Mouse (Mus musculus): ENCODE data around the gene Adipor2. TPM values are rescaled to one million over a fixed set of nuclear protein-coding genes. Genes with fewer than 3 reads are reported as not detected.
"Not testable (repeated sequence)": the region's sequence is repeated elsewhere in the genome, so short reads cannot be mapped to it uniquely, and the experiment has no call there.

The Adipor2 gene
- 10 to 100 TPM; 40.5 to 43.1 TPM for total RNA-seq (2021)

GRCm38 (mm10) chr6:119417354-119417753 lies at the start of gene Adipor2:
Gene Adipor2, minus strand, starts transcription at chr6:119417704.
- peak in 1 of 2 experiments; percentile 63 for DNase-seq (ENCODE audit: extremely low spot score in 1 of 2, low spot score in 2 of 2)
- intact Hi-C loops (cut with DNase I), result no loop called here

GRCm38 (mm10) chr6:119466161-119466560 lies 48.7 kb upstream of the Adipor2 start:
- intact Hi-C loops (cut with DNase I), result no loop called here
- no peak for DNase-seq (ENCODE audit: extremely low spot score in 1 of 2, low spot score in 2 of 2)

DNA sequence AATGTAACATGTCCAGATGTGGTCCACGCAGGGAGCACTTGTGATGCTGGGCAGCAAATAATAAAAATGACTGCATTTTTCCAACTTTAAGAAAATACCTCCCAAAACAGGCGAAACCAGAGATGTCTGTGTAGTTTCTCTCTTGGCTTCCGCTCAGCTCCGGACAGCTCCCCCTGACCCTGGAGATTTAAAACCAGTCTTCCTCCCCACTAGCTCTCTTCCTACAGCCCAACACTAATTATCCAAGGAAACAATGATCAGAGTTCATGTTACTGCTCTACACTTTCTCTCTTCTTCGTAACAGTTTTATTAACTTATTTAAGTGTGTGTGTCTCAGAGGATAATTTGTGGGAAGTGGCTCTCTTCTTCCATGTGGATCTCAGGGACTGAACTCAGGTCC lies 42.9 kb upstream of the Adipor2 start:
- intact Hi-C loops (cut with DNase I), result no loop called here
- no peak for DNase-seq (ENCODE audit: extremely low spot score in 1 of 2, low spot score in 2 of 2)

DNA sequence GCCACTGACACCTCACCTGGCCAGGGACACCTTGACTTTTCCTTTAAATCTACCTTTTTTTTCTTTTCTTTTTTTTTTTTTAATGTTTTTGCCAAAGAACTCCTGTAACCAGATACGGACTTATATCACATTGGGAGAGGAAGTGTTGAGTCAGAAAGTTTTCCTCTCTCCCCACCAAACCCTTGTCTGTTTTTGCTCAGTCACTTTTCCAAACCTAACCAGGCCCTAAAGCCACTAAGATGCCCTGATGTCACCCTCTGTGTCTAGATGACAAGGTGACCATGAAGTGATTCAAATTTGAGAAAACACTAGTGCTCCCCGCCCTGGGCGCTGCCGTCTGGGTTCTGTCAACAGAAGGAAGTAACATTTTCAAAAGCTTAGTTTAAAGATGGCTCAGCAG lies 41.5 kb upstream of the Adipor2 start:
- intact Hi-C loops (cut with DNase I), result no loop called here
- peak in 1 of 2 experiments; percentile 12 for DNase-seq (ENCODE audit: extremely low spot score in 1 of 2, low spot score in 2 of 2)

- peak in 1 of 2 experiments; percentile 14 for DNase-seq (ENCODE audit: extremely low spot score in 1 of 2, low spot score in 2 of 2)
- intact Hi-C loops (cut with DNase I), result no loop called here
Measured at GRCm38 (mm10) chr6:119458166-119458565, 40.7 kb upstream of the Adipor2 start.

GRCm38 (mm10) chr6:119451981-119452499 lies 34.5 kb upstream of the Adipor2 start:
- DNase-seq (ENCODE audit: extremely low spot score in 1 of 2, low spot score in 2 of 2), result peak; percentile 77 to 90
- intact Hi-C loops (cut with DNase I), result no loop called here

DNA sequence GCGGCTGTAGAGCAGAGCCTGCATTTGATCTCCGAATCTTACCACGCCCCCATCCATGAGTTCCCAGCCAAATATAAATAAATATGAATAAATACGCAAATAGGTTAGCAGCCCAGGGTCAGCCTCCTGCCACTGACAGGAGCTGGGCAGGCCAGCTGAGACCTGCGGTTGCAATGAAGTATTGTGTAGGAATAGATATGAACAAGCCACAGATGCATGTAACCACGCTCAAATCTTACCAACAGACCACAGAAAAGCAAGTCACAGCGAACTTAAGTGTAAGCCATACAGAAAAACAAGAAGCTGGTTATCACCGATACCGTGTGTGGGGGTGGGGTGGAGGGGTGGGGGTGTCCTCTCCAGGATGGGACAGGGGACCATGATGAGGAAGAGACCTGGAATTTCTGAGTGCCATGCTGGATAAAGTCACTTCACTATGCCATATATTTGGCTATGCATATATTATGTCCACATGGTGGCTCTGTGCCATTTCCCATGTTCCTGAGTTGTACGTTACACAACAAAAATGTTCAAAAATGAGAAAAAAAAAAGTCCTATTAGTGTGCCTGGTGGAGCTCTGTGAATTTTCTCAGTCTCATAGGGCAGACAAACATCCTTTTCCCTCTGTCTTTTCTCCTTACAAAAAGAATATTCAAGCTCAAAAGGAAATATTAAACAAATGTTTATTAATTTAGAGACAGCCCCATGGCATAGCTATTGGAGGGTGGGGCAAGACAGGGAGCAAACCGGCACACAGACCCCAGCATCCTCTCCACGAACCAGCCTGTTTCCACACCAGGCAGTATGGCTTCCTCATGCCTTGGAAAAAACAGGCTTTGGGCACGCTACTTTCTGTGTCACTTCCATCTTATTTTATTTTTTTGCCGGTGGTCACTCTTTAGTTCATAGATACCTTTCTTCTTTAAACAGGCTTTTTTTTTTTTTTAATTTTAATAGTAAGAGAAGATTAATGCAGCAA lies 33.8 kb upstream of the Adipor2 start:
- intact Hi-C loops (cut with DNase I), result no loop called here
- DNase-seq (ENCODE audit: extremely low spot score in 1 of 2, low spot score in 2 of 2), result no peak

DNA sequence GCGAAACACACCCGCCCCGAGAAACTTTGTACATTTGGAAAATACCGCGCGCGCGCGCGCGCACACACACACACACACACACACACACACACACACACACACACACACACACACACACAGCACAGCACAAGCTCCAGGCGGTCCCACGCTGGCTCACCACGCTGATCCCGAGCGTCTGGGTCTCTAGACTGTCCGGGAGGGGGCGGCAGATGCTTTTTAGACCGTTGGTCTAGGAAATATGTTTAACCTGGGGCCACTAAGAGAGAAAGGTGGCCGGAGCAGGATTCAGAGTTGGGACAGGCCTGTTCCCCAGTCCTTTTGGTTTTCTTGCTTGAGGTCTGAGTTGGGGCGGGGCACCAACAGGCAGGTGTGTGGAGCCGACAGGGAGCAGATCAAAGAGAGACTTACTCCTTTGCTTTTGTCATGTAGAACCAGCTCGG lies 31.6 kb upstream of the Adipor2 start:
- peak in 1 of 2 experiments; percentile 77 for DNase-seq (ENCODE audit: extremely low spot score in 1 of 2, low spot score in 2 of 2)
- intact Hi-C loops (cut with DNase I), result no loop called here

DNA sequence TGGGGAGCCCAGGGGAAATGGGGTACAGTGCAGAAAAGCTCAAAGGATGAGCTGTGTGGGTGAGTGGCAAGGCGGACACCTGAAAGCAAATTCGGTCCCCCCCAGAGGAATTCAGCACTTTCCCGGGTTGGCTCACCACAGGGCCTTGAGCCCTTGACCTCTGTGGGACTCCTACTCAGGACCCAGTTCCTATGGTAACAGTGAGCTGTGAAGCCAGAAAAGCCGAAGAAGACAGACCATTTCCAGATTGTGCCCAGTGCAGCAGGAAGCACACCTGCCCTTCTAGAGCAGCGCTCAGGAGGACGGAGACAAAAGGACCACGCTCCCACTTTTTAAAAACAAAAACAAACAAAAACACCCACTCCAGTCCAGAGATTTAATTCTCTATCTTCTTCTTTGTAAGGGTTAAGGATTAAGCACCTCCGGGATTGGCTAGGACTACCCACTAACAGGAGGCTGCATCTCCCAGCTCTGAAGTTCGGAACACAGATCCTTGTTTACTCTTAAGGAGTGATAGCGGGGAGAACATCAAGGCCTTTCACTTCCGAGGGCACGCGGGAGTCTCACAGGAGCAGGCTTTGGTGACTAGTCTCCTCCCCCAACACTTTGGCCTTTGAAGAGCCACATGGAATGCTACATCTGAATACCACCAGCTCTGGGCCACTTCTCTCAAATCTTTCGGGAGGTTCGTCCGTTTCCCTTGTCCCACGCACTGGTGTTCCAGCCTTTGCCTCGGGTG lies 31.0 kb upstream of the Adipor2 start:
- DNase-seq (ENCODE audit: extremely low spot score in 1 of 2, low spot score in 2 of 2), result no peak
- intact Hi-C loops (cut with DNase I), result no loop called here

DNA sequence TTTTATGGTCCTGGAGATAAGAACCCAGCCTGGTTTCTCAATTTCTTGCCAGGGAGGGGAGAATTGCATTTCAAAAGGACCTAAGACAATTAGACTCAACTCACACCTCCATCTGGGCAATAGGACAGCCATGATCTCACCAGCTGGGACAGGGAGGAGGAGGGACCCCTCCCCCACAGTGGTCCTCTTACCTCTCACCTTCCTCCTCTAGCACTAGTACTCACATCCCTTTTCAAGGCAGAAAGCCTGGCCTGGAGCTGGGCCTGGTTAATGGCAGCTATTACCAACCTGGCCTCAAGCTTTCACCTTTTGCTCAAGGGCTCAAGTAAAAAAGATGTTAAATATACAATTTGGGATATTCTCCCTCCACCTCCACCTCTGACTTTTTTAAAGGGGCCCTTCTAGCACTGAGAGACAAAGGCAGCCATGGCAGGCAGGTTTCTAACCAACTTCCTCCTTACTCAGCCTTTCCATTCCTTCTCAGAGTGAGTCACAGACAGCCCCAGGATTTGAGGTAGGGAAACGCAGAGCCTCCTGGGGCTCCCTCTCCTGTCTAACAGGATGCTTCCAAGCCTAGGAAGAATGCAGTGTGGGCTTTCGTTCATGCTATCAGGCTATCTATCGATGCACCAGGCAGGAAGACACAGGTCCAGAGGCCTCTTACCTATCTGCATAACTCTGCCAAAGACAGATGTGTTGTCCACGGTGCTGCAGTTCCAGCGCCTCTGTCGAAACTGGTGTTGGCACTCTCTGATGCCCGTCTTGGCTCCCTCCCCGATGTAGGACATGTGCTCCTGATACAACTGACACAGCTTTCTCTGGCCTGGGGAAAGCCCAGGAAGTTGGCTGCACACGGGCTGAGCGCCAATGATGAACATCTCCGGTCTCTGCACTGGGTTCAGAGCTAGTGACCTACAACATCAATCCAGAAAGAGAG lies 28.4 kb upstream of the Adipor2 start:
- intact Hi-C loops (cut with DNase I), result no loop called here
- DNase-seq (ENCODE audit: extremely low spot score in 1 of 2, low spot score in 2 of 2), result no peak

GRCm38 (mm10) chr6:119443742-119444645 lies 26.5 kb upstream of the Adipor2 start:
- intact Hi-C loops (cut with DNase I), result loop anchor here (5.0 kb wide), 1 partner anchor 222 kb away; no protein-coding TSS in a partner anchor
- peak; percentile 54 to 84 for DNase-seq (ENCODE audit: extremely low spot score in 1 of 2, low spot score in 2 of 2)

DNA sequence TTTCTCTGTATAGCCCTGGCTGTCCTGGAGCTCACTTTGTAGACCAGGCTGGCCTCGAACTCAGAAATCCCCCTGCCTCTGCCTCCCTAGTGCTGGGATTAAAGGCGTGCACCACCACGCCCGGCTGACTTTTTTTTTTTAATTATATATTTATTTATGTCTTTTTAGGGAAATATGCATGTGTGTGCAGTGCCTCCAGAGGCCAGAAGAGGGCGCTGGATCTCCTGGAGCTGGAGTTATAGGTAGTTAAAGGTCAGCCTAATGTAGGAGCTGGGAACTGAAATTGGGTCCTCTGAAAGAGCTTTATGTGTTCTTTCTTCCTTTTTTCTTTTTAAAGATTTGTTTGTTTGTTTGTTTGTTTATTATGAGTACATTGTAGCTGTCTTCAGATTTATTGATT lies 25.2 kb upstream of the Adipor2 start:
- DNase-seq (ENCODE audit: extremely low spot score in 1 of 2, low spot score in 2 of 2), result not testable (repeated sequence)
- intact Hi-C loops (cut with DNase I), result loop anchor here (5.0 kb wide), 1 partner anchor 220 kb away; no protein-coding TSS in a partner anchor

GRCm38 (mm10) chr6:119437894-119438761 lies 20.6 kb upstream of the Adipor2 start:
- DNase-seq (ENCODE audit: extremely low spot score in 1 of 2, low spot score in 2 of 2), result no peak
- intact Hi-C loops (cut with DNase I), result no loop called here

GRCm38 (mm10) chr6:119434394-119434793 lies 16.9 kb upstream of the Adipor2 start:
- no peak for DNase-seq (ENCODE audit: extremely low spot score in 1 of 2, low spot score in 2 of 2)
- intact Hi-C loops (cut with DNase I), result no loop called here

GRCm38 (mm10) chr6:119431751-119432324 lies 14.3 kb upstream of the Adipor2 start:
- intact Hi-C loops (cut with DNase I), result no loop called here
- no peak for DNase-seq (ENCODE audit: extremely low spot score in 1 of 2, low spot score in 2 of 2)

DNA sequence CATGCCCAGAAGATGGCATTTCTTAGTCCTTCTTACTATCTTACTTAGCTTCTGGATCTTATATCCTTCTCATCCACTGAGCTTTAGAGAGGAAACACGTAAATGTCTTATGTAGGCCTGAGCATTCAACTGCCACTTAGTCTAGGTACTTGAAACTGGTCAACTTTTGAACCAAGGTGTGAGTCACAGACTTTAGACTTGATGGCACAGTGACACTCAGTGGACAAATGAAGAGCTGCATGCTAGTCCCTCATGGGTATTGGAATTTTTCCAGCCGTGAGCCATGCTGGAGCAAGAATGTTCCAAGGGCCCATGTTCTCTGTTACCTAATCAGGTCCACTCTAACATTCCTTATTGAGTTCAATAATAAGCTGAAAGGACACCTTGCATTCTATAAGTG lies 13.0 kb upstream of the Adipor2 start:
- intact Hi-C loops (cut with DNase I), result no loop called here
- DNase-seq (ENCODE audit: extremely low spot score in 1 of 2, low spot score in 2 of 2), result peak; percentile 39 to 52

Measured in left cerebral cortex, postnatal 10 days (tissue).